Mouse (Mus musculus) limb, embryonic 11.5 days (tissue): ENCODE measurements around the gene Grhl3. TPM values are rescaled to one million over a fixed set of nuclear protein-coding genes. Genes with fewer than 3 reads are reported as not detected.
A peak's percentile ranks its signal among the peaks of the same experiment; 100 is the strongest.

Experiments used
- ATAC-seq: fragments of 200-750 bp; cut with Nextera tagmentation; 2 replicates; pipeline ENCODE4 v1.8.0; 2017; ENCODE audit warnings: low read depth; ENCODE audit not compliant: insufficient number of reproducible peaks, low FRiP score, low TSS enrichment
- DNase-seq: peaks from one replicate; pipeline ENCODE4 v3.0.0-alpha.2; 2015; ENCODE audit warnings: low spot score
- H3K27ac ChIP-seq: fragments of 300-500 bp; sonication (generic); replicated peaks from 2 replicates; pipeline ENCODE4 v1.5.1; 2014; ENCODE audit warnings: low read depth, mild to moderate bottlenecking, low read length
- H3K27me3 ChIP-seq: fragments of 300-500 bp; sonication (generic); 2 replicates; pipeline ENCODE4 v1.6.1; 2014; ENCODE audit warnings: mild to moderate bottlenecking, low read length, mixed read lengths; ENCODE audit not compliant: control insufficient read depth, insufficient read depth
- H3K36me3 ChIP-seq: fragments of 300-500 bp; sonication (generic); 2 replicates; pipeline ENCODE4 v1.6.1; 2014; ENCODE audit warnings: mild to moderate bottlenecking, low read length, moderate library complexity, mixed read lengths; ENCODE audit not compliant: control insufficient read depth, insufficient read depth
- H3K4me1 ChIP-seq: fragments of 300-500 bp; sonication (generic); 2 replicates; pipeline ENCODE4 v1.6.1; 2014; ENCODE audit warnings: low read length, mixed read lengths; ENCODE audit not compliant: control insufficient read depth, insufficient read depth
- H3K4me2 ChIP-seq: fragments of 300-500 bp; sonication (generic); 2 replicates; pipeline ENCODE4 v1.6.1; 2014; ENCODE audit warnings: low read depth, mild to moderate bottlenecking, moderate library complexity; ENCODE audit not compliant: severe bottlenecking
- H3K4me3 ChIP-seq: fragments of 300-500 bp; sonication (generic); 2 replicates; pipeline ENCODE4 v1.5.1; 2014; ENCODE audit warnings: low read depth, low read length
- H3K9ac ChIP-seq: fragments of 300-500 bp; sonication (generic); 2 replicates; pipeline ENCODE4 v1.6.1; 2014; ENCODE audit warnings: mild to moderate bottlenecking, low read length
- H3K9me3 ChIP-seq: fragments of 300-500 bp; sonication (generic); 2 replicates; pipeline ENCODE4 v1.6.1; 2016; ENCODE audit warnings: low read length; ENCODE audit not compliant: control insufficient read depth
- WGBS: fragments of 180-500 bp; shearing (Covaris S2); extraction: QIAGEN DNeasy Blood & Tissue Kit; methylation state at CpG from one replicate; pipeline ENCODE4 v1.1.7; 2014; 5-methylcytosine and 5-hydroxymethylcytosine counted together
- polyA plus RNA-seq: library from polyadenylated mRNA; unstranded; fragments of >200 nt; fragmentation: Nextera tagmentation; extraction: Ambion mirVana; gene quantifications from 2 replicates; pipeline ENCODE4 v1.2.1, GENCODE M21; 2014

Grhl3 gene
- polyA plus RNA-seq, 1 experiment from 2014 or later = 8.3 TPM

- no peaks in the 10 kb centered on the region for H3K9me3 ChIP-seq
- H3K4me1 ChIP-seq = no peaks in the 10 kb centered on the region
- H3K4me3 ChIP-seq = no peak overlapping the region
- no peaks in the 10 kb centered on the region for H3K27me3 ChIP-seq
- H3K36me3 ChIP-seq = no peaks in the 10 kb centered on the region
- H3K4me2 ChIP-seq = no peak overlapping the region
- ATAC-seq (no peak), DNase-seq (peak; percentile 76)
- 47% methylated on average over 15 of the region's 15 CpGs for WGBS
- no peak overlapping the region for H3K27ac ChIP-seq
- H3K9ac ChIP-seq = no peak overlapping the region
Measured at GRCm38 (mm10) chr4:135516351-135517316, 56.8 kb downstream of the Grhl3 start.

- 66% methylated on average over 14 of the region's 14 CpGs for WGBS
- Histone ChIP-seq H3K9ac (no peak overlapping the region), H3K4me1 (no peaks in the 10 kb centered on the region), H3K27ac (no peak overlapping the region), H3K36me3 (no peaks in the 10 kb centered on the region), H3K9me3 (no peaks in the 10 kb centered on the region), H3K27me3 (no peaks in the 10 kb centered on the region), H3K4me2 (no peak overlapping the region), H3K4me3 (no peak overlapping the region)
- ATAC-seq (no peak), DNase-seq (no peak)
Measured at GRCm38 (mm10) chr4:135514925-135515324, 58.5 kb downstream of the Grhl3 start.

- H3K27ac ChIP-seq = no peak overlapping the region
- H3K4me3 ChIP-seq = no peak overlapping the region
- H3K9ac ChIP-seq = no peak overlapping the region
- ATAC-seq (no peak), DNase-seq (no peak)
- H3K36me3 ChIP-seq = no peaks in the 10 kb centered on the region
- H3K4me1 ChIP-seq = no peaks in the 10 kb centered on the region
- no peaks in the 10 kb centered on the region for H3K9me3 ChIP-seq
- no peaks in the 10 kb centered on the region for H3K27me3 ChIP-seq
- H3K4me2 ChIP-seq = no peak overlapping the region
- 89% methylated on average over 7 of the region's 7 CpGs for WGBS
Measured at GRCm38 (mm10) chr4:135513865-135514264, 59.6 kb downstream of the Grhl3 start.

GRCm38 (mm10) chr4:135509515-135509914, 63.9 kb downstream of the Grhl3 start:
- 55% methylated on average over 12 of the region's 12 CpGs for WGBS

GRCm38 (mm10) chr4:135508419-135509039, 64.9 kb downstream of the Grhl3 start:
- WGBS = 14% methylated on average over 13 of the region's 13 CpGs
- peak; percentile 88 for DNase-seq
- Histone ChIP-seq H3K9ac (0 out of 2 replicates have a peak overlapping the region, but pooled peaks have one; percentile 27), H3K27ac (no peak overlapping the region), H3K4me3 (no peak overlapping the region), H3K27me3 (no peaks in the 10 kb centered on the region), H3K9me3 (no peaks in the 10 kb centered on the region), H3K36me3 (no peaks in the 10 kb centered on the region), H3K4me2 (peak overlapping the region; percentile 24; the same call in 1 of the 2 replicates), H3K4me1 (no peaks in the 10 kb centered on the region)
- no peak for ATAC-seq

More at GRCm38 (mm10) chr4:135509515-135509914, 63.9 kb downstream of the Grhl3 start:
- Histone ChIP-seq H3K4me3 (no peak overlapping the region), H3K27me3 (no peaks in the 10 kb centered on the region), H3K36me3 (no peaks in the 10 kb centered on the region), H3K4me1 (no peaks in the 10 kb centered on the region), H3K9ac (no peak overlapping the region), H3K9me3 (no peaks in the 10 kb centered on the region), H3K4me2 (no peak overlapping the region), H3K27ac (no peak overlapping the region)
- ATAC-seq (no peak), DNase-seq (no peak)

GRCm38 (mm10) chr4:135507547-135508350, 65.7 kb downstream of the Grhl3 start:
- Histone ChIP-seq H3K4me1 (no peaks in the 10 kb centered on the region), H3K27me3 (no peaks in the 10 kb centered on the region), H3K9ac (no peak overlapping the region), H3K4me2 (peak overlapping the region; percentile 29), H3K4me3 (peak overlapping the region; percentile 16; the same call in 1 of the 2 replicates), H3K36me3 (no peaks in the 10 kb centered on the region), H3K27ac (no peak overlapping the region), H3K9me3 (no peaks in the 10 kb centered on the region)
- DNase-seq (peak; percentile 72), ATAC-seq (no peak)
- 15% methylated on average over 22 of the region's 22 CpGs for WGBS

GRCm38 (mm10) chr4:135505794-135506193, 67.6 kb downstream of the Grhl3 start:
- DNase-seq = no peak
- no peaks in the 10 kb centered on the region for H3K36me3 ChIP-seq
- H3K9me3 ChIP-seq = no peaks in the 10 kb centered on the region
- H3K9ac ChIP-seq = no peak overlapping the region
- no peaks in the 10 kb centered on the region for H3K27me3 ChIP-seq
- H3K4me1 ChIP-seq = no peaks in the 10 kb centered on the region
- WGBS = 83% methylated on average over 11 of the region's 11 CpGs
- no peak for ATAC-seq
- H3K27ac ChIP-seq = no peak overlapping the region
- no peak overlapping the region for H3K4me3 ChIP-seq
- H3K4me2 ChIP-seq = no peak overlapping the region

GRCm38 (mm10) chr4:135501587-135501986, 71.8 kb downstream of the Grhl3 start:
- no peaks in the 10 kb centered on the region for H3K9me3 ChIP-seq
- H3K4me3 ChIP-seq = no peak overlapping the region
- ATAC-seq (no peak), DNase-seq (no peak)
- WGBS = 70% methylated on average over 4 of the region's 4 CpGs
- H3K36me3 ChIP-seq = no peaks in the 10 kb centered on the region
- no peak overlapping the region for H3K4me2 ChIP-seq
- no peaks in the 10 kb centered on the region for H3K4me1 ChIP-seq
- no peak overlapping the region for H3K27ac ChIP-seq
- H3K27me3 ChIP-seq = no peaks in the 10 kb centered on the region
- no peak overlapping the region for H3K9ac ChIP-seq
